Mouse (Mus musculus) erythroblast, embryonic 14.5 days (primary cell): ENCODE data around the gene Wdr81.

Experiments
- GATA1 ChIP-seq: IDR thresholded peaks from 2 replicates; pipeline ENCODE4 v1.6.1; 2012; ENCODE audit warnings: low read length, inconsistent platforms, mixed read lengths
- TAL1 ChIP-seq: IDR thresholded peaks from 3 replicates; pipeline ENCODE4 v1.6.1; 2012; ENCODE audit warnings: low read length, inconsistent platforms, mixed read lengths

GRCm38 (mm10) chr11:75461743-75462252, 7.3 kb upstream of the Wdr81 start:
- TF ChIP-seq TAL1 (no peak), GATA1 (no peak)
